Mouse (Mus musculus) kidney, embryonic 16.5 days (tissue): ENCODE measurements at regions not wholly inside any gene's neighbourhood (a gene's known extent, or its start where the extent isn't known, plus 50 kb on each side); places are given as distances from the start of the nearest gene placed in this dataset.

Experiments
- ATAC-seq: fragments of 200-750 bp; cut with Nextera tagmentation; 2 replicates; pipeline ENCODE4 v1.8.0; 2017; ENCODE audit warnings: moderate TSS enrichment; ENCODE audit not compliant: low FRiP score, low TSS enrichment
- H3K27ac ChIP-seq: fragments of 300-500 bp; sonication (generic); 2 replicates; pipeline ENCODE4 v1.5.1; 2014; ENCODE audit warnings: low read length
- H3K27me3 ChIP-seq: fragments of 300-500 bp; sonication (generic); 2 replicates; pipeline ENCODE4 v1.6.1; 2014; ENCODE audit warnings: low read length, control low read depth, mixed read lengths; ENCODE audit not compliant: insufficient read depth
- H3K36me3 ChIP-seq: fragments of 300-500 bp; sonication (generic); 2 replicates; pipeline ENCODE4 v1.6.1; 2014; ENCODE audit warnings: low read length, control low read depth, mixed read lengths; ENCODE audit not compliant: insufficient read depth
- H3K4me1 ChIP-seq: fragments of 300-500 bp; sonication (generic); 2 replicates; pipeline ENCODE4 v1.6.1; 2014; ENCODE audit warnings: low read length, control low read depth, mixed read lengths; ENCODE audit not compliant: insufficient read depth
- H3K4me2 ChIP-seq: fragments of 300-500 bp; sonication (generic); replicated peaks from 2 replicates; pipeline ENCODE4 v1.6.1; 2014; ENCODE audit warnings: low read depth, low read length
- H3K4me3 ChIP-seq: fragments of 300-500 bp; sonication (generic); 2 replicates; pipeline ENCODE4 v1.5.1; 2014; ENCODE audit warnings: mild to moderate bottlenecking, low read length
- H3K9ac ChIP-seq: fragments of 300-500 bp; sonication (generic); replicated peaks from 2 replicates; pipeline ENCODE4 v1.6.1; 2014; ENCODE audit warnings: low read length
- H3K9me3 ChIP-seq: fragments of 300-500 bp; sonication (generic); 2 replicates; pipeline ENCODE4 v1.6.1; 2016; ENCODE audit warnings: low read length, control low read depth
- WGBS: fragments of 180-500 bp; shearing (Covaris S2); extraction: QIAGEN DNeasy Blood & Tissue Kit; methylation state at CpG from one replicate; pipeline ENCODE4 v1.1.7; 2014; 5-methylcytosine and 5-hydroxymethylcytosine counted together

DNA sequence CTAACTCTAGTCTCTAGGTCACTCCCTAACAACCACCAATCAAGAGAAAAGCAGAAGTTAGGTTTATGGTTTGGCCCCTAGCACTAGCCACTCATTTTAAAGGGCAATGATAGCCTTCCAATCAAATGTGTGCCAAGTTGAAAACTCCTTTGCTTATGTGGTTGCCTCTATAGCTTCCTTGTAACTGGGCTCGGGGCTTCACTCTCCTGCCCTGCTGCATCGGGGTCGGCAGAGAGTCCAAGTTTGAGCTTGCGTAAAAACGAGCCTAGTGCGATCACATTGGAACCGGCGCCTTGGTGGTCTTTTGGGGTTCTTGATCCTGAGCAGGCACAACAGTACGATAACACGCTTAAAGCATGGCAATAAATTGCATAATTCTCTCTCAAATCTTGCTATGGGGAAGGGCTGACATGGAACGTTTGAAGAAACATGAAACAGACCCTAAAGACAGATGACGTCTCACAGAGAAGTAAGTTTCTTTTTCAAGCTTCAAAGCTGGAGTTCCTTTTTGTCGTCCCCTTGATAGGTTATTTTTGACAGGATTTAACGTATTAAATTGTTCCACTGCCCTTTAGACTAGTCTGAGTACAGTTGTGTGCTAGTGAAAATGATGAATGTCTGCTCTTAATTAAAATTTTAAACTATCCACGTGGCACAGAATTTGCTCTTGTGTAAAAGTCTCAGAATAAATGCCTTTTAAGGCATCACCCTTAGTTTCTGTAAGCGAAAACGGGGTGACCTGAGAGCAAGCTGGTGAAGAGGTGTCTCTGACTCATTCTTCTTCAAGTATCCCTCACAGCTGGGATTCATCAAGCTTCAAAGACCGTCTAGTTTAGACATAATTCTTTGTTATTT is 52.0 kb downstream of the 4930426L09Rik start:
- Histone ChIP-seq H3K4me2 (peak overlapping the region; percentile 16; the same call in 1 of the 2 replicates), H3K9ac (no peak overlapping the region), H3K27me3 (no peaks in the 10 kb centered on the region), H3K4me1 (no peaks in the 10 kb centered on the region), H3K9me3 (no peaks in the 10 kb centered on the region), H3K27ac (peak overlapping the region; percentile 44; the same call in 1 of the 2 replicates), H3K4me3 (no peak overlapping the region), H3K36me3 (no peaks in the 10 kb centered on the region)
- peak; percentile 59 for ATAC-seq
- WGBS, result 51% methylated on average over 18 of the region's 18 CpGs

DNA sequence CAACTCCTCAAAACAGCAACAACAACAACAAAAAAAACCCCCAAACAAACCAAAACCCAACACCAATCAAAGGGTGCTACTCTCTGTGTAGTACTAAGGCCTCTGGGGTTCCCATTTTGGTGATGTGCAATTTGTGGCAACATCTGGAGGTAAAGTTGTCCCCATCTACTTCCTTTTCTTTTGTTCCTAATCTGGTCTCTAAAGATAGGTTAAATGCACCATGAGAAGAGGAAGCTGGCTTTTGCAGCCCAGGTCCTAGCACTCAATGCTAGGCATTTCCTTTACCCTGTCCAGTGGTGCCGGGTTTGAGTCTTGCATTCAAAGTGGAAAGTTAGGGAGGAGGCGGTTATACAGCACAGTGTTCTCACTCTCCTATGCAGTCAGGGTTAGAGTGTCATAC is 57.4 kb downstream of the 4930426L09Rik start:
- Histone ChIP-seq H3K9me3 (no peaks in the 10 kb centered on the region), H3K4me1 (peaks cover 8% of the 10 kb centered on the region; the same call in 1 of the 2 replicates), H3K27me3 (no peaks in the 10 kb centered on the region), H3K9ac (no peak overlapping the region), H3K27ac (no peak overlapping the region), H3K4me3 (no peak overlapping the region), H3K4me2 (no peak overlapping the region), H3K36me3 (no peaks in the 10 kb centered on the region)
- WGBS, result 85% methylated on average over 2 of the region's 2 CpGs
- no peak for ATAC-seq

DNA sequence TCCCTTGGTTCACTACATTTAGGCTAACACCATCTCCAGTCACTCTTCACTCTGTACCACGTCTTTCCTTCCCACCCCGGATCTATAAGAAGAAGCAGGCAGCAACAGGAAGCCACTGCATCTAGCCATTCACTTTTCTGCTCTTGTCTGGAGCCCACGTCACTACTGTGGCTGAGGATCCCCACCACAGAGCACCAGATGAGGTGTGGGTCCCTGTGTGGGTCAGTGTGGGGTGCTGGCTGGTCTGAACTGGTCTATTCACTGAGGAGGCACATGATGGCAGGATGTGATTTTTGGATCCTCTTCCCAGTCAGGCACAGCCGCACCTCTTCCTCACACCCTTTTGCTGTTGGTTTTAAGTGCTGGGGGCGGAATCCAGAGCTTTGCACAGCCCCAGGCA is 59.7 kb downstream of the 4930426L09Rik start:
- peaks cover 8% of the 10 kb centered on the region; the same call in 1 of the 2 replicates for H3K4me1 ChIP-seq
- H3K4me3 ChIP-seq, result no peak overlapping the region
- H3K9ac ChIP-seq, result no peak overlapping the region
- no peaks in the 10 kb centered on the region for H3K27me3 ChIP-seq
- H3K36me3 ChIP-seq, result no peaks in the 10 kb centered on the region
- H3K4me2 ChIP-seq, result no peak overlapping the region
- no peaks in the 10 kb centered on the region for H3K9me3 ChIP-seq
- WGBS, result 70% methylated on average over 5 of the region's 5 CpGs
- ATAC-seq, result no peak
- no peak overlapping the region for H3K27ac ChIP-seq

DNA sequence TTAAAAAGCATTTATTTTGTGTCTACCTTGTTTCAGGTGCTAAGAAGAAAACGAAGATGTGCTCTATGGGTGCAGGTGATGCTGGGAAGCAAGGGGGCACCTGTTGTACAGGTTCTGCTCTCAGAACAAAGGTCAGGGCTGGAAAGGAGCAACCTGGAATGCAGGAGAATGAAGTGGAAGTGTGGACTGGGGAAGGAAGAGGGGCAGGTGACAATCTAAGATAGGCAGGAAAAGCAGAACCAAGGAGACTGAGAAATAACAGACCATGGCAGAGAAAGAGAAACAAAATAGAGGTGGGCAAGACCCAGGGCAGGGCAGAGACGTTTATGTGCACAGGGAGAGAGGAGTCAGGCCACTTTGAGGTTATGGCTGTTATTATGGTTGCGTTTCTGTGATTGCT is 60.6 kb downstream of the 4930426L09Rik start:
- H3K27me3 ChIP-seq, result no peaks in the 10 kb centered on the region
- no peak overlapping the region for H3K9ac ChIP-seq
- ATAC-seq, result no peak
- H3K4me2 ChIP-seq, result no peak overlapping the region
- H3K27ac ChIP-seq, result no peak overlapping the region
- no peak overlapping the region for H3K4me3 ChIP-seq
- WGBS, result 77% methylated on average over 3 of the region's 3 CpGs
- peaks cover 8% of the 10 kb centered on the region; the same call in 1 of the 2 replicates for H3K4me1 ChIP-seq
- H3K9me3 ChIP-seq, result no peaks in the 10 kb centered on the region
- H3K36me3 ChIP-seq, result no peaks in the 10 kb centered on the region

DNA sequence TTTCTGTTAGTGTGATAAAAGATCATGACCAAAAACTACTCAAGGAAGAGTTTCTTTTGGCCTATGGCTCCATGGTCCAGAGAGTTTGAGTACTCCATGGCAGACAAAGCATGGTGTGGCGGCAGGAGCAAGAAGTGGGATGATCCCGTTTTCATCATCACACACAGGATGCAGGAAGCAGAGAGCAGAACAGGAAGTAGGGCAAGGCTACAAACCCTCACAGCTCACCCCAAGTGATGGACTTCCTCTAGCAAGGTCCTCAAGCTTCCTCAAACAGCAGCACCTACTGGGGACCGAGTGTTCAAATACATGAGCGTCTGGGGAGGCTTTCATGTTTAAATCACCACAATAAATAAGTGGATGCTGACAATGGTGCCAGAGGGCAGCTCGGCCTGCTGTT is 61.1 kb downstream of the 4930426L09Rik start:
- Histone ChIP-seq H3K27ac (no peak overlapping the region), H3K27me3 (no peaks in the 10 kb centered on the region), H3K4me3 (no peak overlapping the region), H3K4me1 (peaks cover 8% of the 10 kb centered on the region; the same call in 1 of the 2 replicates), H3K4me2 (no peak overlapping the region), H3K9ac (no peak overlapping the region), H3K36me3 (no peaks in the 10 kb centered on the region), H3K9me3 (no peaks in the 10 kb centered on the region)
- 60% methylated on average over 5 of the region's 5 CpGs for WGBS
- no peak for ATAC-seq

DNA sequence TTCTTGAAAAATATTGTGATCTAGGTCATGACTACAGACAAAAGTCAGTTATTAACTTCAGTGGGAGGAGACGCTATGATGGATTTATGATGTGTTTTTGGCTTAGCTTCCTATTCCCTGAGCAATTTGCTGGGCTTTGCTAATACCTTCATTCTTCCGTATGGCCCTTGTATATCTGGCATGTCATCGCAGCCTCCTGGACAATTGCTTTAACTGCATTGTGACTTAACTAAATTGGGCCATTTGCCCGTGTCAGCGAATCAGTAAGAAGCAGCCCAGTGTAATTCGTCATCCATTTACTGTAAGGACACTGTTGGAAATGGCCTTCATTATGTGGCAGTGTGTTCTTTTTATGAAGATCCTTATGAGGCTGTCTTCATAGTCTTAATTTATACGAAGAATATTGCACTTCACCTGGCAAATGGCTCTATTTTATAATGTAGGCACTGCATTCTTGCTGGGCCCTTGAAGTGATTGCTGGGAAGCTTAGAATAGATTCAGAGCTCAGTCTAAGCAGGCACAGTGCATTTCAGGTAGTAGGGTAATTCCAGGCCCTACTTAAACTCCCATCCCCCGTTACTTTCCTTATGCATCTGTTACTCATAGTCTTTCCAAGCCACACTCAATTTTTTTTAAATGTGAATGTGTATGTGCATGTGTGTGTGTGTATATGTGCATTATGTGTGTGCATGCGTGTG is 62.2 kb downstream of the 4930426L09Rik start:
- Histone ChIP-seq H3K4me3 (no peak overlapping the region), H3K9ac (no peak overlapping the region), H3K4me1 (peaks cover 8% of the 10 kb centered on the region; the same call in 1 of the 2 replicates), H3K9me3 (no peaks in the 10 kb centered on the region), H3K27me3 (no peaks in the 10 kb centered on the region), H3K4me2 (no peak overlapping the region), H3K36me3 (no peaks in the 10 kb centered on the region), H3K27ac (no peak overlapping the region)
- ATAC-seq, result no peak; the same call in 1 of the 2 replicates
- 56% methylated on average over 9 of the region's 9 CpGs for WGBS

DNA sequence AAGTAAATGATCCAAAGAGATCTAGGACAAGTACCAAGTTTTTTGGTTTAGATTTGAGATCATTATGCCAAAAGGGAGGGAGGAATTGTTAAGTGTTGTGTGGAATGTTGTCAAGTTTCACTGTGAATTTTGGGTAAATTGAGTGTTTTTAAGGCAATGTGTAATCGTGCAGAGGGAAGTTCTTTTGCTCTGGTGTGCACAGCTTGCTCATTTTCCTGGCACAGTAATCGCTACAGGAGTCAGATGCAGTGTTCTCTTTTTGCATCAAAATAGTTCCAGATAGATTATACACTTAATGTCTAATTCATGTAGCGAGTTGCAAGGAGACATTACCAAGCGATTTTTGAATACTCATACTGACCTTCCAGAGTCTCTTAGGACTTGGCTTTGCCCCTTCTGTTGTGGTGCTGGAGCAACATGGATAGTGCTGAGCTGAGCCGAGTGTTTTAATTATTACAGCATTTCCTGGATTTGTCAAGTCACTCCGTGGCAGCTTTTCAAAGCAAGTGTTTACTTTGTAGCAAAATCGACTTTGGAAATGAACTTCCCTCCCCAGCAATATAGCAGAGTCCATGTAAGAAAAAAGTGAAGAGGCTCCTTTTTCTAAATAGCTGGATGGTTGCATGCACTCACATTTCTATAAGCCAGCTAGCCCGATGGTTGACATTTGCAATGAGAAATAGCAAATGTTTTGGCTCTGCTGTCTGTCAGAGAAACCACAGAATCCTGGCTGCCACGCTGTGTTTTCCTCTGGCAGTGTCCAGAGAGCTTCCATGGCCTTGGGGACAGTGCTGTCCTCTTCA is 66.6 kb downstream of the 4930426L09Rik start:
- no peaks in the 10 kb centered on the region for H3K27me3 ChIP-seq
- no peak overlapping the region for H3K27ac ChIP-seq
- no peaks in the 10 kb centered on the region for H3K9me3 ChIP-seq
- H3K4me2 ChIP-seq, result no peak overlapping the region
- H3K36me3 ChIP-seq, result no peaks in the 10 kb centered on the region
- no peak overlapping the region for H3K4me3 ChIP-seq
- WGBS, result 42% methylated on average over 9 of the region's 9 CpGs
- peak; percentile 69; the same call in 1 of the 2 replicates for ATAC-seq
- H3K9ac ChIP-seq, result no peak overlapping the region
- peaks cover 6% of the 10 kb centered on the region; the same call in 1 of the 2 replicates for H3K4me1 ChIP-seq

DNA sequence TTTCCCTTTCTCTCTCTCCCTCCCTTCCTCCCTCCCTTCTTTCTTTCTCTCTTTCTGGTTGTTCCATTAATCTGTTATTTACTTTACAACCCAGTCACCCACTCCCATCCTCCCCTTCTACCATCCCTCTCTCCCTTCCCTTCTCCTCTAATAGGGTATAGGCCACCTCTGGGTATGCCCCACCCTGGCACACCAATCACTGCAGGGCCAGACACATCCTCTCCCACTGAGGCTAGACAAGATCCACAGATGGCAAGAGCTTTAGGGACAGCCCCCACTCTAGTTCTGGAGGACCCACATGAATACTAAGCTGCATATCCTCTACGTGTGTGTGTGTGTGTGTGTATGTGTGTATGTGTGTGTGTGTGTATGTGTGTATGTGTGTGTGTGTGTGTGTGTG is 67.4 kb downstream of the 4930426L09Rik start:
- no peaks in the 10 kb centered on the region for H3K9me3 ChIP-seq
- no peak for ATAC-seq
- no peak overlapping the region for H3K4me3 ChIP-seq
- no peak overlapping the region for H3K9ac ChIP-seq
- no peaks in the 10 kb centered on the region for H3K36me3 ChIP-seq
- H3K4me1 ChIP-seq, result no peaks in the 10 kb centered on the region; the same call in 1 of the 2 replicates
- no peaks in the 10 kb centered on the region for H3K27me3 ChIP-seq
- WGBS, result 93% methylated on average over 1 of the region's 1 CpGs
- no peak overlapping the region for H3K4me2 ChIP-seq
- no peak overlapping the region for H3K27ac ChIP-seq

DNA sequence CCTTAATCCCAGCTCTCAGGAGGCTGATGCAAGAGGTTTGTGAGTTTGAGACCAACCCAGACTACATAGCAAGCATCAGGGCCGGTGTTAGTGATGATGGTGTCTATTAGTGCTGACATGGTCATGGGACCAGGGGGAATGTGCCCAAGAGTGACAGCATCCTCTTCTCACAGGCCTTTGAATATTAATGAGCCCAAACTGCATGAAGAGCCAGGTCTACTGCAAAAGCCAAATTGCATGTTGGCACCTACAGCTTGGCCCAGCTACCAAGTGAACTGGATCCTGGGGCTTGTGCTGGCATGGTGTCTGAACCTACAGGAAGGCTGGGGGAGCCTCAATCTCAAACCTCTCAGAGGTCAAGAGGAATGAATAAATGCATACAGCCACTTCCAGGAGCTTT is 70.0 kb downstream of the 4930426L09Rik start:
- H3K4me1 ChIP-seq, result no peaks in the 10 kb centered on the region
- 73% methylated on average over 1 of the region's 1 CpGs for WGBS
- no peak overlapping the region for H3K4me3 ChIP-seq
- H3K27me3 ChIP-seq, result no peaks in the 10 kb centered on the region
- H3K9ac ChIP-seq, result no peak overlapping the region
- H3K4me2 ChIP-seq, result no peak overlapping the region
- H3K36me3 ChIP-seq, result no peaks in the 10 kb centered on the region
- H3K9me3 ChIP-seq, result no peaks in the 10 kb centered on the region
- no peak for ATAC-seq
- H3K27ac ChIP-seq, result no peak overlapping the region
